ENCODE assay signal across 32 mouse cellular contexts in genomic region chr16:96339570-96339969, GRCm38 (mm10).
DNase-seq lines count a peak whose midpoint lies in the region; ATAC-seq and TF ChIP-seq lines count a peak whose summit lies in the region.
"Had no signal": no experiment of that assay in that cellular context is flagged by ENCODE, and none has a peak within 500 bp of the region (broad histone marks: within the 10 kb centered on the region; RNA-seq: fewer than 3 reads in every experiment).

No protein-coding gene starts in this region.

- no peak overlapping the region for H3K4me2 ChIP-seq in midbrain, postnatal 0 days (ENCODE audit: low read depth, low read length, poor library complexity, severe bottlenecking)
- no peak overlapping the region for H3K4me2 ChIP-seq in midbrain, embryonic 11.5 days
- H3K4me2 ChIP-seq: embryonic facial prominence, embryonic 12.5 days; heart, embryonic 11.5 days; hindbrain, embryonic 14.5 days; limb, embryonic 12.5 days; liver, embryonic 11.5 days; midbrain, embryonic 13.5 days; neural tube, embryonic 15.5 days had no signal

- no peak overlapping the region for H3K4me3 ChIP-seq in midbrain, postnatal 0 days (ENCODE audit: low read depth, low read length)
- no peak overlapping the region for H3K4me3 ChIP-seq in midbrain, embryonic 11.5 days (ENCODE audit: low read depth, low read length)
- no peak overlapping the region for H3K4me3 ChIP-seq in cerebellum, adult 2 months (replicated peaks; ENCODE audit: insufficient read depth, low read depth, low read length)
- H3K4me3 ChIP-seq: embryonic facial prominence, embryonic 12.5 days; gastrocnemius, adult 2 months; limb, embryonic 12.5 days; megakaryocyte, embryonic 14.5 days; midbrain, embryonic 13.5 days; neural tube, embryonic 15.5 days had no signal

- H3K36me3 ChIP-seq in midbrain, postnatal 0 days (ENCODE audit: insufficient read depth, low read length) = no peaks in the 10 kb centered on the region
- no peaks in the 10 kb centered on the region for H3K36me3 ChIP-seq in midbrain, embryonic 11.5 days (ENCODE audit: control insufficient read depth, insufficient read depth, low read length)
- H3K36me3 ChIP-seq: embryonic facial prominence, embryonic 12.5 days; limb, embryonic 12.5 days; midbrain, embryonic 13.5 days; neural tube, embryonic 15.5 days had no signal

- ATAC-seq in midbrain, postnatal 0 days (ENCODE audit: low FRiP score) = no peak
- no peak for ATAC-seq in midbrain, embryonic 11.5 days (ENCODE audit: low FRiP score)
- ATAC-seq: CD4-positive, CD25-positive, alpha-beta regulatory T cell, adult 4 months; forebrain, embryonic 16.5 days; inflammation-experienced regulatory T-cells, adult 6 months; midbrain, embryonic 13.5 days had no signal

- no peaks in the 10 kb centered on the region for H3K4me1 ChIP-seq in midbrain, postnatal 0 days (ENCODE audit: insufficient read depth, low read length)
- no peaks in the 10 kb centered on the region for H3K4me1 ChIP-seq in midbrain, embryonic 11.5 days (ENCODE audit: control insufficient read depth, insufficient read depth, low read length)
- 0 out of 2 replicates have a peak, but pooled peaks cover 2% of the 10 kb centered on the region for H3K4me1 ChIP-seq in cerebellum, adult 2 months (ENCODE audit: control insufficient read depth, insufficient read depth, low read length)
- H3K4me1 ChIP-seq: embryonic facial prominence, embryonic 12.5 days; midbrain, embryonic 13.5 days; neural tube, embryonic 15.5 days had no signal

- 84% methylated on average over 4 of the region's 4 CpGs for WGBS in midbrain, postnatal 0 days
- WGBS in midbrain, embryonic 11.5 days = 81% methylated on average over 4 of the region's 4 CpGs
- 38% methylated on average over 4 of the region's 4 CpGs for WGBS in cerebellum, adult 2 months

- no peak for TF ChIP-seq CTCF in midbrain, postnatal 0 days (IDR thresholded peaks at IDR 0.05)
- TF ChIP-seq CTCF in cerebellum, adult 2 months (IDR thresholded peaks at IDR 0.05; ENCODE audit: borderline replicate concordance, insufficient read depth, low read depth, low read length) = no peak

- H3K9ac ChIP-seq in midbrain, postnatal 0 days (replicated peaks; ENCODE audit: low read length, poor library complexity, severe bottlenecking) = no peak overlapping the region
- H3K9ac ChIP-seq in midbrain, embryonic 11.5 days (ENCODE audit: low read length) = no peak overlapping the region
- H3K9ac ChIP-seq: embryonic facial prominence, embryonic 12.5 days; hindbrain, embryonic 14.5 days; limb, embryonic 12.5 days; midbrain, embryonic 13.5 days; neural tube, embryonic 15.5 days had no signal

- H3K27me3 ChIP-seq in midbrain, postnatal 0 days (ENCODE audit: insufficient read depth, low read length) = no peaks in the 10 kb centered on the region
- no peaks in the 10 kb centered on the region for H3K27me3 ChIP-seq in midbrain, embryonic 11.5 days (ENCODE audit: control insufficient read depth, insufficient read depth, low read length)
- H3K27me3 ChIP-seq in cerebellum, adult 2 months (ENCODE audit: control insufficient read depth, insufficient read depth, low read length) = no peaks in the 10 kb centered on the region
- H3K27me3 ChIP-seq: embryonic facial prominence, embryonic 12.5 days; midbrain, embryonic 13.5 days; neural tube, embryonic 15.5 days had no signal

- TF ChIP-seq POLR2A in cerebellum, adult 2 months (IDR thresholded peaks at IDR 0.05; ENCODE audit: borderline replicate concordance, insufficient read depth, low read length) = no peak

- no peaks in the 10 kb centered on the region for H3K9me3 ChIP-seq in midbrain, postnatal 0 days (ENCODE audit: low read length)
- no peaks in the 10 kb centered on the region for H3K9me3 ChIP-seq in midbrain, embryonic 11.5 days (ENCODE audit: control insufficient read depth, low read length)
- H3K9me3 ChIP-seq: embryonic facial prominence, embryonic 12.5 days; limb, embryonic 12.5 days; neural tube, embryonic 15.5 days had no signal

- H3K27ac ChIP-seq in midbrain, postnatal 0 days (ENCODE audit: low read depth, low read length) = no peak overlapping the region
- no peak overlapping the region for H3K27ac ChIP-seq in midbrain, embryonic 11.5 days (ENCODE audit: low read depth, low read length)
- H3K27ac ChIP-seq in cerebellum, adult 2 months (ENCODE audit: insufficient read depth, low read length) = no peak overlapping the region
- H3K27ac ChIP-seq: embryonic facial prominence, embryonic 12.5 days; gastrocnemius, adult 2 months; hindbrain, embryonic 14.5 days; limb, embryonic 12.5 days; midbrain, embryonic 13.5 days; neural tube, embryonic 15.5 days had no signal

- DNase-seq in midbrain, postnatal 0 days (ENCODE audit: low spot score) = peak; percentile 43
- no peak for DNase-seq in midbrain, embryonic 11.5 days (ENCODE audit: low spot score, missing footprints)
- DNase-seq in cerebellum, adult 2 months = peak; percentile 49 to 78
- DNase-seq in cerebellum, postnatal 14 days = peak; percentile 82 to 85
- DNase-seq in adrenal gland, postnatal 25 days = no peak
- DNase-seq in retina, postnatal 1 day = no peak
- no peak for DNase-seq in liver
- DNase-seq: adrenal gland, postnatal 36 days; embryo, embryonic 11 days; gastrocnemius, adult 2 months; gastrocnemius, postnatal 36 days; heart, adult 18-20 months; heart, postnatal 4 days; kidney, adult 11 months; kidney, postnatal 14 days; layer of hippocampus, adult 9-11 months; lung, postnatal 36 days; right cerebral cortex, adult 18-20 months; spleen, adult 18-20 months; thymus, adult 2 months; thymus, postnatal 36 days had no signal

Comparison
In these comparisons a context has a peak if more than half of its experiments do, and no peak if none do; other contexts are left out.
1. DNase-seq: peak in midbrain, postnatal 0 days (single experiment), cerebellum, adult 2 months (2 of 2) and cerebellum, postnatal 14 days (2 of 2); none in midbrain, embryonic 11.5 days (single experiment), adrenal gland, postnatal 25 days (single experiment), retina, postnatal 1 day (single experiment) and liver (single experiment).